Mouse (Mus musculus): ENCODE measurements at regions not wholly inside any gene's neighbourhood (a gene's known extent, or its start where the extent isn't known, plus 50 kb on each side); places are given as distances from the start of the nearest gene placed in this dataset.
"Not testable (repeated sequence)": the region's sequence is repeated elsewhere in the genome, so short reads cannot be mapped to it uniquely, and the experiment has no call there.

DNA sequence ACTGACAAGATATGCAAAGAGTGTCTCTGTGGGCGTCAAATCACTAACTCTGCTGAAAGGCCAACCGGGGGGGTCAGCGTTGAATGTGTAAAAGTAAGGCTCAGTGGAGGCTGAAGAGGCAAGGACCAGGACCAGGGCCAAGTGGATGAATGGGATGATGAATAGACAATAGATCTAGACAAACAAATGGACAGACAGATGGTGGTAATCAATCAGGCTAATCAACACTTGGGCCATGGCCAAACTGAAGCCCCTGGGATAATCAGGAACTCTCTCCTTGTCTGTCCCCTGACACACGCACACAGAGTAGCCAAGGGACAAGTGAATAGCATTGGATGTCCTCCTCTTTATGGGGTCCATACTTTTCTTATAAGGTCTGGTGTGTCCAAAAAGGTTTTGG, 154.9 kb downstream of the Snx18 start:
- H3K36me3 ChIP-seq (ENCODE audit: control insufficient read depth, insufficient read depth, low read length) = no peaks in the 10 kb centered on the region
- H3K27ac ChIP-seq (ENCODE audit: insufficient read depth, low read depth, low read length) = no peak overlapping the region
- no peaks in the 10 kb centered on the region for H3K4me1 ChIP-seq (ENCODE audit: control insufficient read depth, insufficient read depth, insufficient read length, low read length)
- 80% methylated on average over 4 of the region's 4 CpGs for WGBS
- no peak for TF ChIP-seq CTCF (IDR thresholded peaks at IDR 0.05; ENCODE audit: extremely low read depth, insufficient read length, insufficient replicate concordance, low read depth, low read length)
- TF ChIP-seq POLR2A (IDR thresholded peaks at IDR 0.05; ENCODE audit: low read depth, low read length) = no peak
- no peak overlapping the region for H3K4me3 ChIP-seq (ENCODE audit: low read depth, low read length)
- H3K27me3 ChIP-seq (ENCODE audit: control insufficient read depth, insufficient read depth, low read length) = no peaks in the 10 kb centered on the region

DNA sequence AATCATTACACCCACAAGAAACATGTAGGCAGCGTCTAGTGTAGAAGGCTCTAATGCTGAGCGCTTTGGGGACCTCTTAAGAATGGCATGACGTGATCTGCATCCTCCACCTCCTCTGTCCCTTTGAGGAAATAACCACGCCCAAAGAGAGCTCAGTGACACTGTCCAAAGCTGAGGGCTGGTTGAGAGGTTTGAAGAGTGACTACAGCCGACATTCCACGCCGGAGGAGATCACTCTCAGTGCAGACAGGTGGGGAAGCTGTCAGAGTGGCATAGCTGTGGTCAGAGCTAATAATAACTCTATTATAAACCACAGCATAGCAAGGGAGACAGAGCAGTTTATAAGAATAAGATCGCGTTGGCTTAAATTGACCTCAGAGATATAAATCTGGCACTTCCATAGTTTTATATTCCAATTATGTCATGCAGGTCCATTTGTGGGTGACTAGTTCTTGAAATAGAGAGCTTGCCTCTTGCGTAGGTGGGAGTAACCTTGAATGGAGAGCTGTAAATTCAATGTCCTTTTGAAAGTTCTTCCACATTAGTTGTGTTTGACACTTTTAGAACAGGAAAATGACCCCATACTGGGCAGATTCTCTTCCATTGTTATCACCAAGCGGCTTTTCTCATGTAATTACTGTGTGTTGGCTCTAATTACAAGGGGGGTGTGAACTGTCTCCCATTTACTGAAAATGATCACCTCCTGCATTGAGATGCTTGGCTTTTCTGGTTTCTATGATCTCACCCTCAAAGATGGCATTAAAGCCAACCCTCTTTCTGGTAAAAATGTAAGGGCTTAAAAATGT, 161.7 kb downstream of the BC067074 start:
- Histone ChIP-seq H3K4me1 (ENCODE audit: control insufficient read depth, insufficient read depth, insufficient read length, low read length) (no peaks in the 10 kb centered on the region; the same call in 1 of the 2 replicates), H3K4me3 (ENCODE audit: low read depth, low read length) (no peak overlapping the region), H3K36me3 (ENCODE audit: control insufficient read depth, insufficient read depth, low read length) (no peaks in the 10 kb centered on the region), H3K27me3 (ENCODE audit: control insufficient read depth, insufficient read depth, low read length) (no peaks in the 10 kb centered on the region), H3K27ac (ENCODE audit: insufficient read depth, low read depth, low read length) (no peak overlapping the region)
- TF ChIP-seq POLR2A (IDR thresholded peaks at IDR 0.05; ENCODE audit: low read depth, low read length) (no peak), CTCF (IDR thresholded peaks at IDR 0.05; ENCODE audit: extremely low read depth, insufficient read length, insufficient replicate concordance, low read depth, low read length) (no peak)
- WGBS = 53% methylated on average over 11 of the region's 11 CpGs

DNA sequence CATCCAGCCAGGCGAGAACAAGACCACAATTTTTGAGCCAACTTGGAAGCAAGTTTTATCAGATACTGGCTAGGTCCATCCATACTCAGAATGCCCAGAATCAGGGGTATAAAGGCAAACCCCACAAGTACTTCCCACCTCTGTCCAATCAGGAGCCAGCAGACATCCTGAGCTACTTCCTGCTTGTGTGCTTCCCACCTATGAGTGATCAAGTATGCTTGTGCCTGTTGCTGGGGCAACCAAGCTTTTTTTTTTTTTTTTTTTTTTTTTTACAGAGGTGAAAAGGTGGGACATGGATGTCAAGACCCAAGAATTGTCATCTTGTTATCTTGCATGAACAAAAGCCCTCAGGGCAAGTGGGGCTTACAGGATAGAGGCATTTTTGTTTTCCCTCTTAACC, 155.4 kb downstream of the BC067074 start:
- Histone ChIP-seq H3K4me1 (ENCODE audit: control insufficient read depth, insufficient read depth, insufficient read length, low read length) (no peaks in the 10 kb centered on the region; the same call in 1 of the 2 replicates), H3K27ac (ENCODE audit: insufficient read depth, low read depth, low read length) (no peak overlapping the region), H3K27me3 (ENCODE audit: control insufficient read depth, insufficient read depth, low read length) (no peaks in the 10 kb centered on the region), H3K36me3 (ENCODE audit: control insufficient read depth, insufficient read depth, low read length) (no peaks in the 10 kb centered on the region), H3K4me3 (ENCODE audit: low read depth, low read length) (no peak overlapping the region)
- WGBS = 85% methylated on average over 1 of the region's 1 CpGs
- no peak for TF ChIP-seq POLR2A (IDR thresholded peaks at IDR 0.05; ENCODE audit: low read depth, low read length)
- no peak for TF ChIP-seq CTCF (IDR thresholded peaks at IDR 0.05; ENCODE audit: extremely low read depth, insufficient read length, insufficient replicate concordance, low read depth, low read length)

DNA sequence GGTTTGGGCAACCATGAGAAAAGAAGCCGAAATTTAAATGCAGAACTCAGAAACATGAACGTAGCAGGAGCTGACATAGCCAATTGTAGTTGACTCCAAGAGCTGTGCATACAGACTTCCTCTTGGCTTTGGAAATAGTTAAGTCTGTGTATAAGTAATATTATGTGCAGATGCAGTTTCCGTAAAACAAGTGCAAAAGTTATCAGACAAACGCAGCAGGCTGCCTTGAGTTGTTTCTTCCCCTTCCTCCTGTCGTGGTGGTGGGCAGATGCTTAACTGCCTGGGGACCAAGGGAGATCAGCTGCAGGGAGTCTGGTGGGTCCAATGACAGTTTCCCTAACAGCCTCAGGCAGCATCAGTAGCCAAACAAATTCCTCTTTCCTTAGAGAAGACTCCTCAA, 153.3 kb downstream of the BC067074 start:
- Histone ChIP-seq H3K4me3 (ENCODE audit: low read depth, low read length) (no peak overlapping the region), H3K36me3 (ENCODE audit: control insufficient read depth, insufficient read depth, low read length) (no peaks in the 10 kb centered on the region), H3K27me3 (ENCODE audit: control insufficient read depth, insufficient read depth, low read length) (no peaks in the 10 kb centered on the region), H3K4me1 (ENCODE audit: control insufficient read depth, insufficient read depth, insufficient read length, low read length) (no peaks in the 10 kb centered on the region; the same call in 1 of the 2 replicates), H3K27ac (ENCODE audit: insufficient read depth, low read depth, low read length) (no peak overlapping the region)
- TF ChIP-seq POLR2A (IDR thresholded peaks at IDR 0.05; ENCODE audit: low read depth, low read length) (no peak), CTCF (IDR thresholded peaks at IDR 0.05; ENCODE audit: extremely low read depth, insufficient read length, insufficient replicate concordance, low read depth, low read length) (no peak)
- 75% methylated on average over 5 of the region's 5 CpGs for WGBS

DNA sequence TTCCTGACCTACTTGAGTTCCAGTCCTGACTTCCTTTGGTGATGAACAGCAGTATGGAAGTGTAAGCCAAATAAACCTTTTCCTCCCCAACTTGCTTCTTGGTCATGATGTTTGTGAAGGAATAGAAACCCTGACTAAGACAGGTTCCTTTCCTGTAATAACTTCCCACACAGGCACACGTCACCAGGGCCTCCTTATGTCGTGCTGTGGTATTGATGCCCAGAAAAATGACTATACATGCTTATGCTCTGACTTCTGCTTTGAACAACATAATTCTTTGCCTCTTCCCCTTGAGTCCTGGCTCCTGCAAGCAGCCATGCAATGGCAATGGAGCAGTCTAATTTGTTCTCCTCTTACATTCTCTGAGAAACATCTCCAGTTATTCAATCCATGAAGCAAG, 151.5 kb downstream of the BC067074 start:
- H3K27ac ChIP-seq (ENCODE audit: insufficient read depth, low read depth, low read length); H3K36me3 ChIP-seq (ENCODE audit: control insufficient read depth, insufficient read depth, low read length); H3K27me3 ChIP-seq (ENCODE audit: control insufficient read depth, insufficient read depth, low read length); H3K4me1 ChIP-seq (ENCODE audit: control insufficient read depth, insufficient read depth, insufficient read length, low read length); H3K4me3 ChIP-seq (ENCODE audit: low read depth, low read length): not testable (repeated sequence)
- 86% methylated on average over 2 of the region's 2 CpGs for WGBS

DNA sequence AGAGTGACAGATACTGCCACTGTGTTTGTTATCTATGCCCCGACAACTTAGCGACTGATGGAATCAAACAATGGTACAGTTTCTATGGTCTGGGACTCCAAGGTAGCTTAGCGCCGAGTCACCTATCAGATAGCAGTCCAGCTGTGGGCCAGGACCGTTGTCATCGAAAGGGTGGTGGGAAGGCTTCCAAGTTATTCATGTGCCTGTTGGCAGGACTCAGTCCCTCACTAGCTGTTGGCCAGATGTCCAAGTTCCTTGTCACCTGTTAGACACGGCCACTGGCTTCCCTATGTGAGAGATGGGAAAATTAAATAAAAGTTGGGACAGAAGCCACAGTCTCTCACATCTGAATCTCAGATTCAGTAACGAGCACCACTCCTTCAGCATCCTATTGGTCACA, 150.1 kb downstream of the BC067074 start:
- Histone ChIP-seq H3K27ac (ENCODE audit: insufficient read depth, low read depth, low read length) (no peak overlapping the region), H3K36me3 (ENCODE audit: control insufficient read depth, insufficient read depth, low read length) (no peaks in the 10 kb centered on the region), H3K27me3 (ENCODE audit: control insufficient read depth, insufficient read depth, low read length) (no peaks in the 10 kb centered on the region), H3K4me3 (ENCODE audit: low read depth, low read length) (no peak overlapping the region), H3K4me1 (ENCODE audit: control insufficient read depth, insufficient read depth, insufficient read length, low read length) (no peaks in the 10 kb centered on the region)
- 63% methylated on average over 8 of the region's 8 CpGs for WGBS
- no peak for TF ChIP-seq POLR2A (IDR thresholded peaks at IDR 0.05; ENCODE audit: low read depth, low read length)
- TF ChIP-seq CTCF (IDR thresholded peaks at IDR 0.05; ENCODE audit: extremely low read depth, insufficient read length, insufficient replicate concordance, low read depth, low read length) = no peak

DNA sequence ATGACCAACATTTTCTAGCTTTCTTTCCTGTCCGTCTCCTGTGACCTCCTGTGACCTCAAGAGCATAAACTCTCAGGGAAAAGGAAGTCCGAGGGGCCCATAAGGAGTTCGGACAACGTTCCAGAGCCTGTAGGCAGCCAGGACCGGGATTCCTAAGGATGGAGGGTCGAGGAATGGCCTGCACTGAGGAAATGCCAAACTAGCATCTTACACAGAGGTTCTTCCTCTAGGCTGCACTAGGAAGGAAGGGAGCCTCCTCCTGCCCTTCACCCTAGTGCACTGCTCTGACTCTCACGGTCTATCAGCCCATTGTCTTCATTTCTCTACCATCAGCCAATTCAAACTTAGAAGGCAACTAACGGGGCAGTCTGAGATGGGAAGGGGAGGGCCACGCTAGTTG, 149.2 kb downstream of the BC067074 start:
- no peak overlapping the region for H3K4me3 ChIP-seq (ENCODE audit: low read depth, low read length)
- TF ChIP-seq CTCF (IDR thresholded peaks at IDR 0.05; ENCODE audit: extremely low read depth, insufficient read length, insufficient replicate concordance, low read depth, low read length) (no peak), POLR2A (IDR thresholded peaks at IDR 0.05; ENCODE audit: low read depth, low read length) (no peak)
- H3K27ac ChIP-seq (ENCODE audit: insufficient read depth, low read depth, low read length) = no peak overlapping the region
- no peaks in the 10 kb centered on the region for H3K4me1 ChIP-seq (ENCODE audit: control insufficient read depth, insufficient read depth, insufficient read length, low read length)
- H3K36me3 ChIP-seq (ENCODE audit: control insufficient read depth, insufficient read depth, low read length) = no peaks in the 10 kb centered on the region
- 64% methylated on average over 9 of the region's 9 CpGs for WGBS
- H3K27me3 ChIP-seq (ENCODE audit: control insufficient read depth, insufficient read depth, low read length) = no peaks in the 10 kb centered on the region
